Mouse (Mus musculus): ENCODE measurements around the gene Lce3e.

Gene Lce3e

DNA sequence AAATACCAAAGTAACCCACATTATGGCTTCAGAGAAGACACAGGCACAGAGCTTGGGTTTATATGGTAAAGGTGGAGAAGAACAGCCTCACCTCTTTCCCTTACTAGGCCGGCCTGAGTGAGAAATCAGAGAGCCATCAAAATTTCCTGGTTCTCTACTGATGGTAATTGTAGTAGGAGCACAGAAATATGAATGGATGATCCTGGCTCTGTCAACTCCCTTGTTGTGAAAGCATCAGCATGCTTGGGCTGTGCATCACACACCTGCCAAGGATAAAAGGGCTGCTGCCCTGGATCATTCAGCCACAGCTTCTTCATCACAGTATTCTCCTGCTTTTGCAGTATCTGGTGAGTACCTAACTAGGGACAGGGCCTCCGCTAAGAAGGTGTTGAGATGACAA is at the start of gene Lce3e:
TSS of gene Lce3e (plus strand) at position 301 of the 400 bp plus-strand sequence.
- ATAC-seq (ENCODE audit: insufficient number of reproducible peaks, low FRiP score, low TSS enrichment), result no peak

GRCm38 (mm10) chr3:92920364-92920763 is 46.5 kb upstream of the Lce3e start:
- no peak for ATAC-seq (ENCODE audit: insufficient number of reproducible peaks, low FRiP score, low TSS enrichment)

DNA sequence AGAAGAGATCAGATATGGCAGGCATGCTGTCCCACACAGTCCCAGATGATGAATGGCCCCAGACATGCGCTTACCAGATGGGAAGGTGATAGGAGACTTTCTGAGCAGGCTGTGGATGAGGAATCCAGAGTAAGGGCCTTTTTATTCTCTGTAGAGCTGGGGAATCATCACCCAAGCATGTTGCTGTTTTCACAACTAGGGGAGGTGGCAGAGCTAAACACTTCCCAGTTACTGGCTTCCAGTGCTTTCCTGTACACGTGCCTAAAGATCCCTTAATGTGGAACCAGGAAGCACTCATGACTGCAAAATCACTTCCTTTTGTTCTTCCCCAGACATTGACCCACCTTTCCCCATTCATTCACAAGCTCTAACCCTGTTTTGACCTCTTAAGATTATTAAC is 40.7 kb upstream of the Lce3e start, which contains the start of gene Lce3a:
TSS of gene Lce3a (minus strand) at position 101 of the 400 bp plus-strand sequence.
- ATAC-seq (ENCODE audit: insufficient number of reproducible peaks, low FRiP score, low TSS enrichment), result no peak

- no peak for ATAC-seq (ENCODE audit: insufficient number of reproducible peaks, low FRiP score, low TSS enrichment)
These were observed 34.2 kb upstream of the Lce3e start, which contains the start of gene Lce3b for GRCm38 (mm10) chr3:92932679-92933078. TSS of gene Lce3b (plus strand) at chr3:92932979.

- ATAC-seq (ENCODE audit: insufficient number of reproducible peaks, low FRiP score, low TSS enrichment), result no peak
These were observed 22.7 kb upstream of the Lce3e start, which contains the start of gene Lce3c for GRCm38 (mm10) chr3:92944186-92944585. TSS of gene Lce3c (plus strand) at chr3:92944486.

GRCm38 (mm10) chr3:92957090-92957489 is 9.8 kb upstream of the Lce3e start, which contains the start of gene Lce3d:
TSS of gene Lce3d (plus strand) at chr3:92957390.
- no peak for ATAC-seq (ENCODE audit: insufficient number of reproducible peaks, low FRiP score, low TSS enrichment)

GRCm38 (mm10) chr3:92978484-92978883 is 11.6 kb downstream of the Lce3e start:
- ATAC-seq (ENCODE audit: insufficient number of reproducible peaks, low FRiP score, low TSS enrichment), result no peak

GRCm38 (mm10) chr3:92991926-92992325 is 25.1 kb downstream of the Lce3e start, which contains the start of gene Lce3f:
TSS of gene Lce3f (plus strand) at chr3:92992226.
- no peak for ATAC-seq (ENCODE audit: insufficient number of reproducible peaks, low FRiP score, low TSS enrichment)

GRCm38 (mm10) chr3:92998691-92999090 is 31.8 kb downstream of the Lce3e start:
- ATAC-seq (ENCODE audit: insufficient number of reproducible peaks, low FRiP score, low TSS enrichment), result peak; percentile 87; the same call in 1 of the 2 replicates

DNA sequence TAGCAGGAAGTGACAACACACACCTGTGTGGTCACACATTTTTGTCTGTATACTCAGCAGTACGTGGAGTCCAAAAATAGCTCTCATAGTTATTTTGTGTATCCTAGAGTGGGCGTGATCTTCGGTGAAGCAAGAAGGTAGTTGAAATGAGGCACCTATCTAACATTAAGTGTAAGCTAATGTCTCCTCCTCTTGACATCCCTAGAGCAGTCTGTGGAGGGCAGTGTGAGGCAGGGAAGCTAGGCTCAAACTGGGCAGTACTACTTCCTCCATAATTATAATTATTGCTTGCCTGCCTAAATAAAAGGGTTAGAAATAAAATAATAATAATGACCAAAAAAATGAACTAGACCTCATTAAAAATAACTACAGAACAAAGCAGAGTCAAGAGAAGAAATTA is 33.8 kb downstream of the Lce3e start:
- no peak for ATAC-seq (ENCODE audit: insufficient number of reproducible peaks, low FRiP score, low TSS enrichment)

GRCm38 (mm10) chr3:93002843-93003242 is 36.0 kb downstream of the Lce3e start:
- no peak for ATAC-seq (ENCODE audit: insufficient number of reproducible peaks, low FRiP score, low TSS enrichment)

DNA sequence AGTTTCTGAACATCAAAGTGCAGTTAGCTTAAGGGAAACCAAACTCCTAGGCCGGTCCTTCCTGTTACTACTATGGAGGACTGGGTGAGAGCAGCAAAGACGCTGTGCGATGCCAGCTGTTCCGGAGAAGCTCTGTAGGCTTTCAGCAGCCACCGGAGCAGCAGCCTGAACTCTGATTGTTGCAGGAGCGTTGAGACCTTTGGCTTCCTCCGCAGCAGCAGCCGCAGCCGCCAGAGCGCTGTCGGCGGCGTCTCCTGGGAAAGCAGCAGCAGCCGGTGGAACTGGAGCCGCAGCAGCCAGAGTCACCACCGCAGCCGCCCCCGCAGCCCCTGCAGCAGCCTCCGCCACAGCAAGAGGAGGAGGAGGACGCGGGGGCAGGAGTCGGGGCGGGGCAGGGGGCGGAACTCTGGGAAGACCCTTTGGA is 47.5 kb downstream of the Lce3e start:
- peak; percentile 27; the same call in 1 of the 2 replicates for ATAC-seq (ENCODE audit: insufficient number of reproducible peaks, low FRiP score, low TSS enrichment)

GRCm38 (mm10) chr3:93014871-93015270 is 48.0 kb downstream of the Lce3e start:
- no peak for ATAC-seq (ENCODE audit: insufficient number of reproducible peaks, low FRiP score, low TSS enrichment)

- no peak for ATAC-seq (ENCODE audit: insufficient number of reproducible peaks, low FRiP score, low TSS enrichment)
These were observed 48.7 kb downstream of the Lce3e start, which contains the start of gene Crct1 for GRCm38 (mm10) chr3:93015460-93016104. TSS of gene Crct1 (minus strand) at chr3:93015687.

All from cerebellum, adult (tissue).